Mouse (Mus musculus): ENCODE measurements around the gene Ckmt2.

DNA sequence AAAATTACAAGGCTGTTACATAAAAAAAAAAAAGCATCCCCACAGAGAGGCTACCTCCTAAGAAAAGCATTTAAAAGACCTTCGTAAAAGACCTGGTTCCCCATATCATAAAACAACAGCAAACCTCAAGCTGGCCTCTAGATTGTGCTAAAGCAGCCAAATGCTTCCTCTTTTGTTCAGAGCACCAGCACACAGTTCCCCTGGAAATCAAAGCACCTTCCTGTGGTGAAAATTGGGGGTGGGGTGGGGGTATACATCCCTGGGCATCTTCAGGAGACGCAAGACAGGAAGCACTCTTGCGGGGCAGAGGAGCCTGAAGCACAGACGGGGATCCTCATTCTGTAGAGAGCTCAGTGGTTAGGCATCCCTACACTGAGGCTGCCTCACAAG, 38.5 kb upstream of the Ckmt2 start:
- TF ChIP-seq CTCF (IDR thresholded peaks at IDR 0.05; ENCODE audit: control insufficient read depth, insufficient read depth, low read length) (no peak), POLR2A (IDR thresholded peaks at IDR 0.05; ENCODE audit: borderline replicate concordance, control insufficient read depth, low read depth, low read length) (no peak)
